Mouse (Mus musculus) forebrain, embryonic 16.5 days (tissue): ENCODE results near the gene Repin1. TPM values are rescaled to one million over a fixed set of nuclear protein-coding genes. Genes with fewer than 3 reads are reported as not detected.
"Not testable (repeated sequence)": the region's sequence is repeated elsewhere in the genome, so short reads cannot be mapped to it uniquely, and the experiment has no call there.

Source experiments
- ATAC-seq: fragments of 200-750 bp; cut with Nextera tagmentation; 2 replicates; pipeline ENCODE4 v1.8.0; 2017; ENCODE audit warnings: mild to moderate bottlenecking, moderate library complexity
- H3K27ac ChIP-seq: fragments of 300-500 bp; sonication (generic); 2 replicates; pipeline ENCODE4 v1.5.1; 2014; ENCODE audit warnings: low read length, control low read depth
- H3K27me3 ChIP-seq: fragments of 300-500 bp; sonication (generic); replicated peaks from 2 replicates; pipeline ENCODE4 v1.6.1; 2014; ENCODE audit warnings: low read length; ENCODE audit not compliant: control insufficient read depth, insufficient read depth
- H3K36me3 ChIP-seq: fragments of 300-500 bp; sonication (generic); 2 replicates; pipeline ENCODE4 v1.6.1; 2014; ENCODE audit not compliant: control insufficient read depth, insufficient read depth
- H3K4me1 ChIP-seq: fragments of 300-500 bp; sonication (generic); replicated peaks from 2 replicates; pipeline ENCODE4 v1.6.1; 2014; ENCODE audit warnings: low read length; ENCODE audit not compliant: control insufficient read depth, insufficient read depth
- H3K4me2 ChIP-seq: fragments of 300-500 bp; sonication (generic); 2 replicates; pipeline ENCODE4 v1.6.1; 2014; ENCODE audit warnings: mild to moderate bottlenecking, low read length, control low read depth
- H3K4me3 ChIP-seq: fragments of 300-500 bp; sonication (generic); replicated peaks from 2 replicates; pipeline ENCODE4 v1.5.1; 2014; ENCODE audit warnings: mild to moderate bottlenecking, low read length, control low read depth
- H3K9ac ChIP-seq: fragments of 300-500 bp; sonication (generic); replicated peaks from 2 replicates; pipeline ENCODE4 v1.6.1; 2014; ENCODE audit warnings: low read depth, low read length, control low read depth
- H3K9me3 ChIP-seq: fragments of 300-500 bp; sonication (generic); 2 replicates; pipeline ENCODE4 v1.6.1; 2016; ENCODE audit warnings: low read length; ENCODE audit not compliant: control insufficient read depth
- WGBS: fragments of 180-500 bp; shearing (Covaris S2); extraction: QIAGEN DNeasy Blood & Tissue Kit; methylation state at CpG from one replicate; pipeline ENCODE4 v1.1.7; 2014; 5-methylcytosine and 5-hydroxymethylcytosine counted together
- polyA plus RNA-seq: library from polyadenylated mRNA; unstranded; fragments of >200 nt; fragmentation: Nextera tagmentation; extraction: Ambion mirVana; gene quantifications from 2 replicates; pipeline ENCODE4 v1.2.1, GENCODE M21; 2015

Gene Repin1
- polyA plus RNA-seq, 1 experiment from 2014 or later = 32.9 TPM

DNA sequence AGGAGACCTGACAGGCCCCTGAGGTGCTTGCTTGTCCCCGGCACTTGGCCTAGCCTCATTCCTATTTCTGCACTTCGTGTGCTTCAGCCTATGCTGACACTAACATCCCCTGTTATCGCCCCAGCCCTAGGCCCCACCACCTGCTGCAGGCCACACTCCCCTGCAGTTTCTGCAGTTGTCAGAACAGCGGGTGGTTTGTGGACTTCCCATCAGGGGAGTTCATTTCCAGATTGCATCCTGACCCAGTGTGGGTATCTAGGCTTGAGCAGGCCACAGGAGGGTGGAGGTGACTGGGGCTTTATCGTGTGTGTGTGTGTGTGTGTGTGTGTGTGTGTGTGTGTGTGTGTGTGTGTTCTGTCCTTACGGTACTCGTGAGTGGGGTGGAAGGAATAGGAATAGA lies 15.8 kb downstream of the Repin1 start:
- Histone ChIP-seq H3K9me3 (no peaks in the 10 kb centered on the region), H3K4me2 (no peak overlapping the region), H3K4me3 (no peak overlapping the region), H3K4me1 (no peaks in the 10 kb centered on the region), H3K27me3 (no peaks in the 10 kb centered on the region), H3K27ac (no peak overlapping the region), H3K36me3 (peaks cover 5% of the 10 kb centered on the region), H3K9ac (no peak overlapping the region)
- WGBS = 65% methylated on average over 7 of the region's 7 CpGs
- ATAC-seq = no peak

DNA sequence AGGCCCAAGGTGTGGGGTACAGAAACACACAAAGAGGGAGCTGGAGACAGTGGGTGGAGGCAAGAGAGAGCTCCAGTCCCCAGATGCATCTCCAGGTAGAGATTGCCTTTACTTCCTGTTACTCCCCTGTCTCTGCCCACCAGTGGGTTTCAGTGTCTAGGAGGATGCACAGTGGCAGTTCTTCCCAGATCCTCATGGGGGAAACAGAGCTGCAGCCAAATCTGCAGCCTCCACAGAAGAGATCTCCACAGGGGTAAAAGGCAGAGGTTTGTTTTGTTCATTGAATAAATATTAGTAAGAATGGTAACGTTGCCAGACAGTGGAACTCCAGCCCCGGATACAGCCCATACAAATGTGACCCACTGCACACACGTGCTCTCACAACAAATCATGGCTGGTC lies 17.0 kb downstream of the Repin1 start:
- Histone ChIP-seq H3K4me2 (no peak overlapping the region), H3K27me3 (no peaks in the 10 kb centered on the region), H3K27ac (no peak overlapping the region), H3K4me1 (no peaks in the 10 kb centered on the region), H3K9me3 (no peaks in the 10 kb centered on the region), H3K4me3 (no peak overlapping the region), H3K9ac (no peak overlapping the region), H3K36me3 (peaks cover 12% of the 10 kb centered on the region)
- no peak for ATAC-seq
- WGBS = 77% methylated on average over 3 of the region's 3 CpGs

DNA sequence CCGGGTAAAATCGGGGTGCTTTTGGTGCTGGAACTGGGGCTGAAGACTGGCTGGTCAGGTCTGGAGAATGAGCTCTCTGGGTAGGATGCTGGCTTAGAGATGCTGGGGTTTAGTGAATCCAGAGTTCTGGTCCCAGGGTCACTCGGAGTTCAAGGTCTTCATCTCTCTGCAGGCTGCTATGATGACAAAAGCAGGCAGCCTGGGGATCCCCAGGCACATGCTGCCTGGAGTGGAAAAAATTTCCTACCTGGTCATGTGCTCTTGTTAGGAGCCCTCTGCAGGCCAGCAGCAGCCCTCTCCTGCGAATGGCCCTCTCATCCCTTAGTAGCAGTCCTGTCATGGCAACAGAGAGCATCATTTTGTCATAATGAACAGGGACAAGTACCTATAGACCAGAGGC lies 19.8 kb downstream of the Repin1 start:
- H3K9ac ChIP-seq = no peak overlapping the region
- H3K4me3 ChIP-seq = no peak overlapping the region
- H3K27ac ChIP-seq = no peak overlapping the region
- H3K36me3 ChIP-seq = peaks cover 12% of the 10 kb centered on the region
- no peak overlapping the region for H3K4me2 ChIP-seq
- no peak for ATAC-seq
- no peaks in the 10 kb centered on the region for H3K27me3 ChIP-seq
- H3K9me3 ChIP-seq = no peaks in the 10 kb centered on the region
- 92% methylated on average over 4 of the region's 4 CpGs for WGBS
- H3K4me1 ChIP-seq = no peaks in the 10 kb centered on the region

DNA sequence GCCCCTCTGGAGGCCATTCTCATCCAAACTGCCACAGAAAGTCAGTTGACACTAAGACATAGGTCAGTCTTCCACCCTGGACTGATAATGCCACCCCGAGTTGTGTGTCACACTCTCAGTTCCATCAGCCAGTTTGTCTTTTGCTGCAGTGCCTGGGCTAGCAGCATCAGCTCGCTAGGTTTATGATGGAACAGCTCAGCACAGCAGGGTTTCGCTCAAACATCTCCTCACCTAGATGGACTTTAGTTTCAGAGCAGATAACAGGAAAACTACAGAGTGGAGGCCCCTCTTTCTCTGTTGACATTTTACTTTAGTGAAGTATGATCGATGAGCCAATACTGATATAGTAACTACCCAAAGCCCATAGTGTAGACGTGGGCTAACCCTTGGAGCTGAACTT lies 21.1 kb downstream of the Repin1 start:
- no peak overlapping the region for H3K4me3 ChIP-seq
- ATAC-seq = no peak
- H3K4me2 ChIP-seq = no peak overlapping the region
- no peak overlapping the region for H3K27ac ChIP-seq
- H3K27me3 ChIP-seq = no peaks in the 10 kb centered on the region
- peaks cover 16% of the 10 kb centered on the region for H3K36me3 ChIP-seq
- no peak overlapping the region for H3K9ac ChIP-seq
- WGBS = 94% methylated on average over 5 of the region's 5 CpGs
- H3K9me3 ChIP-seq = no peaks in the 10 kb centered on the region
- no peaks in the 10 kb centered on the region for H3K4me1 ChIP-seq

DNA sequence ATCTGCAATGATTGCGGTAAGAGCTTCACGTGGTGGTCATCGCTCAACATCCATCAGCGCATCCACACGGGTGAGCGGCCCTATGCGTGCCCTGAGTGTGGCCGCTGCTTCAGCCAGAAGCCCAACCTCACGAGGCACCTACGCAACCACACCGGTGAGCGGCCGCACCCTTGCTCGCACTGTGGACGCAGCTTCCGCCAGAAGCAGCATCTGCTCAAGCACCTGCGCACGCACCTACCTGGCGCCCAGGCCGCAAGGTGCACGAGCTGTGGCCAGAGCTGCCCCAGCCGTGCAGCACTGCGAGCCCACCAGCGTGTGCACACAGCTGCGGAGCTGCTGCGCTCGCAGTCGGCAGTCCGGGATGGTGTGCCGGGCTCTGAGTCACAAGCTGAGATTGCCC lies 26.3 kb downstream of the Repin1 start:
- Histone ChIP-seq H3K9me3 (no peaks in the 10 kb centered on the region), H3K4me3 (no peak overlapping the region), H3K27ac (no peak overlapping the region), H3K4me1 (no peaks in the 10 kb centered on the region), H3K27me3 (no peaks in the 10 kb centered on the region), H3K4me2 (no peak overlapping the region), H3K36me3 (peaks cover 16% of the 10 kb centered on the region), H3K9ac (no peak overlapping the region)
- 95% methylated on average over 30 of the region's 30 CpGs for WGBS
- ATAC-seq = no peak

DNA sequence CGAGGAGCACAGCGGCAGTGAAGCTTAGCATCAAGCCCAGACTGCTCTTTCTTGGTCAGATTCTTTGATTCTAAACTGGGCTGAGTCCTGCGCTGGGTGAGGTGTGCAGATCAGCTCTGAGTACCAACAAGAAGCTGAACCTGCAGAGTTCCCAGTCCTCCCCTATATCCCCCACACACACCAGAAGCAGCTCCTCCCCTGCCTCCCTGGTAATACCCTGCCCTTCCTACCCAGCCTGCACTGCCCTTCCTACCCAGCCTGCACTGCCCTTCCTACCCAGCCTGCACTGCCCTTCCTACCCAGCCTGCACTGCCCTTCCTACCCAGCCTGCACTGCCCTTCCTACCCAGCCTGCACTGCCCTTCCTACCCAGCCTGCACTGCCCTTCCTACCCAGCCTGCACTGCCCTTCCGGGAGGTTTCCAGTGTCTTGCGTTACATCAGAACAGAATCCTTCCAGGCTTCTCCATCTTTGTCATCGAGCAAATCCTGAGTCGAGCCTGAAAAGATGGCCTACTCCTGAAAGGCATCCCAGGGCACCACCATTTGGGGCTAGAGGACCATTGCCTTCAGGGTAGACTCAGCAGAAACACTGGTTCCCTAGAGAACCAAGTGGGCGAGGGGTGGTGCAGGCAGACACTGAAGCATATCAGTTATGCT lies 28.6 kb downstream of the Repin1 start:
- H3K4me3 ChIP-seq, H3K4me2 ChIP-seq, ATAC-seq, H3K27me3 ChIP-seq, H3K9me3 ChIP-seq, H3K4me1 ChIP-seq, H3K9ac ChIP-seq, H3K27ac ChIP-seq: not testable (repeated sequence)
- H3K36me3 ChIP-seq = peaks cover 14% of the 10 kb centered on the region
- 85% methylated on average over 8 of the region's 8 CpGs for WGBS

DNA sequence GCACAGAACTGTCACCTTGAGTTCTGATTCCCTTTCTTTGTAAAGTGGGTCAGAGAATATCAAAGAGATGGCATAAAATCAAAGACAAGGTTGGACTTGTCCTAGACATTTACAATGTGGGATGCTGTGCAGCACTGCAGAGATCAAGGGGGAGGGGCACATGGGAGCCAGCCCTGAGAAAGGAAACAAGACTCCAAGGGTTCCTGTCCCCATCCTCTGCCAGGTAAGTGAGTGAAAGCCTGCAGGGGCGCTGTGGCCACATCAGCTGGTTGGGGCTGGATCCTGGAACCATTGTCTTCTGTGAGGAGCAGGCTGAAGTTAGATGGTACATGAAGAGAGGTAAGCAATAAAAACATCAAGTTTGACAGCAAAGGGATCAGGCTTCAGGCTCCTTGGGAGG lies 29.8 kb downstream of the Repin1 start:
- 35% methylated on average over 1 of the region's 1 CpGs for WGBS
- H3K4me2 ChIP-seq = no peak overlapping the region
- H3K27ac ChIP-seq = no peak overlapping the region
- peaks cover 3% of the 10 kb centered on the region for H3K27me3 ChIP-seq
- ATAC-seq = no peak
- H3K9ac ChIP-seq = no peak overlapping the region
- no peaks in the 10 kb centered on the region for H3K9me3 ChIP-seq
- no peak overlapping the region for H3K4me3 ChIP-seq
- H3K36me3 ChIP-seq = peaks cover 14% of the 10 kb centered on the region
- peaks cover 11% of the 10 kb centered on the region for H3K4me1 ChIP-seq

DNA sequence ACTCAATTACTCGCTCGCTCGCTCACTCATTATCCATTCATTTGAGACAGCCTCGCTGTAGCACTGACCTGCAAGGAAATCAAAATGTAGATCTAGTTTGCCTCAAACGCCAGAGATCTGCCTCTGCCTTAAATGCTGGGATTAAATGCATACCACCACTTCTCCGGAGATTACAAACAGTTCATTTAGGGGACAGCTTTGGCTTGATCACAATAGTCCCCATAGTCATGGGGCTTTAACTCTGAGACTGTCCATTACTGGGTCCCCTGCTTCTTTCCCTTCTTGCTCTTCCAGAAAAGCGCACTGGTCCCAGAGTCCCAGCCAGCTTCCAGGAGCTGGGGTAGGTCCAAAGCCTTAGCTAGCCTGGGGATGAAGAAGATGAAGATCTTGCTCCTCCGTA lies 32.8 kb downstream of the Repin1 start, which contains the start of gene AI854703:
Gene AI854703, plus strand, starts transcription at position 301 of the 400 bp plus-strand sequence.
- peaks cover 22% of the 10 kb centered on the region for H3K4me1 ChIP-seq
- no peak for ATAC-seq
- H3K4me3 ChIP-seq = peak within 1 kb of the TSS; percentile 57
- peak within 1 kb of the TSS; percentile 61 for H3K9ac ChIP-seq
- H3K9me3 ChIP-seq = no peaks in the 10 kb centered on the region
- no peaks in the 10 kb centered on the region for H3K36me3 ChIP-seq
- no peak within 1 kb of the TSS for H3K27ac ChIP-seq
- H3K4me2 ChIP-seq = peak within 1 kb of the TSS; percentile 83
- H3K27me3 ChIP-seq = peaks cover 9% of the 10 kb centered on the region
- 15% methylated on average over 8 of the region's 8 CpGs for WGBS

DNA sequence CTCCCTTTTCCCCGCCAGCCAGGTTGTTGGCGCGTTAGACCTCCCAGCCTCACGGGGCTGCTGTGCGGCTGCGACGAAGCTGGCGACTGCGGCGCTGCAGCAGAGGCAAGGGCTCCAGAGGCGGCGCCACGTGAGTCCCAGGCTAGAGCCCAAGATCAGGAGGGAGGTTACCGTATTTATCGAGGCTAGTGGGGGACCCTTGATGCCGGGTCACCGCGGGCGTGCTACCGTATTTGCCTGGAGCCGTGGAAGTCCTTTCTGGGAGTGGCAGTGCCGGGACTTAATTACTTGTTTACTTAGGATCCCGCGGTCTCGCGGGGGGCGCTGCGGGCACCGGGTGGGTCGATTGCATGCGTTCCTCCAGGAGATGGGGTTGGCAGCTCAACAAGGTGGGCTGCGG lies 33.3 kb downstream of the Repin1 start:
- Histone ChIP-seq H3K4me3 (peak overlapping the region; percentile 57), H3K36me3 (no peaks in the 10 kb centered on the region), H3K9me3 (no peaks in the 10 kb centered on the region), H3K9ac (peak overlapping the region; percentile 61), H3K27ac (no peak overlapping the region), H3K4me2 (peak overlapping the region; percentile 83), H3K27me3 (peaks cover 9% of the 10 kb centered on the region), H3K4me1 (peaks cover 22% of the 10 kb centered on the region)
- ATAC-seq = peak; percentile 57
- whole genome bisulfite sequencing = under 1% methylated on average over 32 of the region's 32 CpGs

DNA sequence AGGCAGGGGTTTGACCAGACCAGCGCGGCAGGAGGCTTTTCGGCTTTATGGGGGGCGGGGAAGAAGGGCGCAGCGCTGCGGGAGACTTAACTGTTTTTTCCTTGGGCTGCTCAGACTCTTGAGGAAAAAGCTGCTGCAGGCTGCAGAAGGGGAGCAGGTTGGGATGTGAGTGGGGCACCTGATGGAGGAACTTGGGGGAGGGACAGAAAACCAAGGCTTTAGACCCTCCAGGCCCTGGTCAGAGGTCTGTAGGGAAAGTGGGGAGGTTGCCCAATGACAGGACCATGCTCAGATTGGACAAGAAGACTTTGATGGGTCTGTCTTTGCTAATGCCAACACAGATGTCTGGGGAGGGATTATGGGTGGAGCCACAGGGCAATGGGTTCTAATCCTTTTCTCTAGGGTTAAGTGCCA lies 33.8 kb downstream of the Repin1 start:
- ATAC-seq = no peak
- Histone ChIP-seq H3K9ac (peak overlapping the region; percentile 61), H3K9me3 (no peaks in the 10 kb centered on the region), H3K4me3 (peak overlapping the region; percentile 57), H3K4me2 (peak overlapping the region; percentile 83), H3K27ac (no peak overlapping the region), H3K4me1 (peaks cover 22% of the 10 kb centered on the region), H3K36me3 (no peaks in the 10 kb centered on the region), H3K27me3 (peaks cover 9% of the 10 kb centered on the region)
- WGBS = 4% methylated on average over 7 of the region's 7 CpGs
